Mouse (Mus musculus) liver, postnatal 0 days (tissue): ENCODE data around the gene Rnf186.

Source experiments
- CTCF ChIP-seq: sonication (generic); IDR thresholded peaks from 2 replicates; pipeline ENCODE4 v1.5.1; 2016; ENCODE audit warnings: antibody characterized with exemption, low read depth
- EP300 ChIP-seq: IDR thresholded peaks from 2 replicates; pipeline ENCODE4 v1.6.1; 2016; ENCODE audit warnings: antibody characterized with exemption, low read depth, mild to moderate bottlenecking

DNA sequence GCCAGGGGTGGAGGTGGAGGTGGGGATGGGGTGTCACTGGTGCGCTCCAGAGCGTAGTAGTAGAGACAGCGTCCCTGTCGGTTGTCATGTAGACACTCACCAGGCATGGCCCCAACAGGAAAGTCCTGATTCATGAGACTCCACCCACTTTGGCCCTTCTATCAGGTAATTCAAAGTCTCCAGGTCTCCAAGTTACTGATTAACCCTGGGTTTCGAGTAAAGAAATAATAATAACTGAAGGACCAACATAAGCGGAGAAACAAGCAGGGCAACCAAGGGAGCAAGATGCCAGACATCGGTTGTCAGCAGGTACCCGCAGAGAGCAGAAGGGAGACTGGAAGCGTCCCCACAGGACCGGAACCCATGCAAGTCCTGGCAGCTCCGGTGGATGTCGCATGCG, at the start of gene Rnf186:
- TF ChIP-seq CTCF (0 out of 2 replicates have a peak, but pooled peaks have one; percentile 21), EP300 (no peak)
